Mouse (Mus musculus) liver, embryonic 15.5 days (tissue): ENCODE results near the gene Gm10271. TPM values are rescaled to one million over a fixed set of nuclear protein-coding genes. Genes with fewer than 3 reads are reported as not detected.

Experiments
- ATAC-seq: fragments of 200-750 bp; cut with Nextera tagmentation; 2 replicates; pipeline ENCODE4 v1.8.0; 2017; ENCODE audit warnings: moderate number of reproducible peaks, mild to moderate bottlenecking, moderate library complexity; ENCODE audit not compliant: insufficient read depth
- H3K27ac ChIP-seq: fragments of 300-500 bp; sonication (generic); replicated peaks from 2 replicates; pipeline ENCODE4 v1.5.1; 2015; ENCODE audit warnings: mild to moderate bottlenecking, inconsistent platforms
- H3K27me3 ChIP-seq: fragments of 300-500 bp; sonication (generic); 2 replicates; pipeline ENCODE4 v1.6.1; 2015; ENCODE audit warnings: mild to moderate bottlenecking, inconsistent platforms
- H3K36me3 ChIP-seq: fragments of 300-500 bp; sonication (generic); replicated peaks from 2 replicates; pipeline ENCODE4 v1.6.1; 2015; ENCODE audit warnings: moderate library complexity, mild to moderate bottlenecking, inconsistent platforms
- H3K4me1 ChIP-seq: fragments of 300-500 bp; sonication (generic); replicated peaks from 2 replicates; pipeline ENCODE4 v1.6.1; 2015; ENCODE audit warnings: inconsistent platforms
- H3K4me2 ChIP-seq: fragments of 300-500 bp; sonication (generic); 2 replicates; pipeline ENCODE4 v1.6.1; 2015; ENCODE audit warnings: moderate library complexity, mild to moderate bottlenecking, inconsistent platforms
- H3K4me3 ChIP-seq: fragments of 300-500 bp; sonication (generic); replicated peaks from 2 replicates; pipeline ENCODE4 v1.5.1; 2015; ENCODE audit warnings: mild to moderate bottlenecking, inconsistent platforms
- H3K9ac ChIP-seq: fragments of 300-500 bp; sonication (generic); 2 replicates; pipeline ENCODE4 v1.6.1; 2015; ENCODE audit warnings: moderate library complexity, mild to moderate bottlenecking, inconsistent platforms
- H3K9me3 ChIP-seq: fragments of 300-500 bp; sonication (generic); replicated peaks from 2 replicates; pipeline ENCODE4 v1.6.1; 2016; ENCODE audit warnings: inconsistent platforms
- WGBS: fragments of 180-500 bp; shearing (Covaris S2); methylation state at CpG from one replicate; pipeline ENCODE4 v1.1.7; 2015; ENCODE audit warnings: mixed read lengths; ENCODE audit not compliant: insufficient replicate concordance; 5-methylcytosine and 5-hydroxymethylcytosine counted together
- polyA plus RNA-seq: library from polyadenylated mRNA; unstranded; fragments of >200 nt; fragmentation: Nextera tagmentation; extraction: Ambion mirVana; gene quantifications from 2 replicates; pipeline ENCODE4 v1.2.1, GENCODE M21; 2015

Gene Gm10271
- polyA plus RNA-seq, 1 experiment from 2014 or later: not detected

DNA sequence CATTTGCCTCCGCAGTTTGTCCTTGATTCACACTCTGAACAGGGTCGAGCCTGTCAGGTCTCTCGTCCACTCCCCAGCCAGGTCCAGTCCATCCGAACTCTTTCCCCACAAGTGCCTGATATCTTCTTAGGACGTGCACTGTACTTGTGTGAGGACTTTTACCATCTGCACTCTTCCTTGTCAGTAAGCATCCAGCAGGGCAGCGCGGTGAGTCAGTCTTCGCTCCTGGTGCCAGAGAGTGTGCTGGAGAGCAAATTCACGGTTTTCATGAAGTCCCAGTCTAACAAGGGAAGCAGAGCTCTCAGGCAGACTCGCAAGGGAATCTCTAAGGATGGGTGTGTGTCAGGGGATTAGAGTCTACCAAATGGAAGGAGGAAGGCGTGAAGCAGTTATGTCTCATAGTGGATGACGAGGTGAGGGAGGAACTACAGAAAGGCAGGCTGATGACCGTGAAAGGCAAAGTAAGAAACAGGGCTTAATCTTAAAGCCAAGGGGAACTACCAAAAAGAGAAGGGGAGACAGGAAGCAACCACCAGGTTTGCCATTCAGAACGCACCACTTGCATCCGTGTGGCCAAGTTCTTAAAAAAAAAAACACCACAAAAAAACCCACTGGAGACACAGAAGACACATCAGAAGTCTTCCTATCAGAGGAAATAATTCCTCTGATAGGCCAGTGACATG, 40.8 kb downstream of the Gm10271 start:
- Histone ChIP-seq H3K4me1 (no peaks in the 10 kb centered on the region; the same call in 1 of the 2 replicates), H3K9ac (no peak overlapping the region), H3K27ac (no peak overlapping the region), H3K36me3 (peaks cover 14% of the 10 kb centered on the region; the same call in 1 of the 2 replicates), H3K9me3 (no peaks in the 10 kb centered on the region), H3K27me3 (no peaks in the 10 kb centered on the region), H3K4me3 (no peak overlapping the region), H3K4me2 (no peak overlapping the region)
- no peak for ATAC-seq
- WGBS: 72% methylated on average over 15 of the region's 15 CpGs

DNA sequence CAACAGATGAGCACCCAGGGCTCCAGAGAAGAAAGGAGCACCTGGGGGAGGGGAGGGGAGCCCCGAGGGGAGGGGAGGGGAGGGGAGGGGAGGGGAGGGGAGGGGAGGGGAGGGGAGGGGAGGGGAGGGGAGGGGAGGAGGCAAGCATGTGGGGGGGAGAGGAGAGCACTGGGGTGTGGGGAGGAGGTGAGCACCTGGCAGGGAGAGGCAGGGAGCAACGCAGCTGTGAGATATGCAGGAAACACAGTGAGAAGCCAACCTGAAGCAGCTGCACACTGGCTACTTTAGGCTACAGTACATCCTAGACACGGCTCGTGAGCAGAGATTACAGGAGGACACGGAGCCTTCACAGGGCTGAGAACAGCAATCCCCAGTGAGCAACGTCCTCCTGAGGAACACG, 41.5 kb downstream of the Gm10271 start:
- H3K4me1 ChIP-seq: no peaks in the 10 kb centered on the region; the same call in 1 of the 2 replicates
- H3K4me3 ChIP-seq: no peak overlapping the region
- 62% methylated on average over 6 of the region's 7 CpGs for WGBS
- H3K27ac ChIP-seq: no peak overlapping the region
- no peaks in the 10 kb centered on the region for H3K9me3 ChIP-seq
- peaks cover 10% of the 10 kb centered on the region; the same call in 1 of the 2 replicates for H3K36me3 ChIP-seq
- no peak overlapping the region for H3K4me2 ChIP-seq
- no peaks in the 10 kb centered on the region for H3K27me3 ChIP-seq
- H3K9ac ChIP-seq: no peak overlapping the region
- no peak for ATAC-seq

GRCm38 (mm10) chr10:116930506-116930905, 41.9 kb downstream of the Gm10271 start:
- Histone ChIP-seq H3K27me3 (no peaks in the 10 kb centered on the region), H3K9me3 (no peaks in the 10 kb centered on the region), H3K4me1 (no peaks in the 10 kb centered on the region; the same call in 1 of the 2 replicates), H3K4me2 (no peak overlapping the region), H3K27ac (no peak overlapping the region), H3K36me3 (peaks cover 12% of the 10 kb centered on the region; the same call in 1 of the 2 replicates), H3K9ac (no peak overlapping the region), H3K4me3 (no peak overlapping the region)
- WGBS: 20% methylated on average over 7 of the region's 7 CpGs
- ATAC-seq: no peak

GRCm38 (mm10) chr10:116928826-116929225, 43.6 kb downstream of the Gm10271 start:
- no peaks in the 10 kb centered on the region; the same call in 1 of the 2 replicates for H3K4me1 ChIP-seq
- no peak overlapping the region for H3K27ac ChIP-seq
- H3K27me3 ChIP-seq: no peaks in the 10 kb centered on the region
- no peak overlapping the region for H3K4me3 ChIP-seq
- 79% methylated on average over 3 of the region's 3 CpGs for WGBS
- H3K4me2 ChIP-seq: no peak overlapping the region
- no peak for ATAC-seq
- no peak overlapping the region for H3K9ac ChIP-seq
- no peaks in the 10 kb centered on the region for H3K9me3 ChIP-seq
- H3K36me3 ChIP-seq: peaks cover 19% of the 10 kb centered on the region

DNA sequence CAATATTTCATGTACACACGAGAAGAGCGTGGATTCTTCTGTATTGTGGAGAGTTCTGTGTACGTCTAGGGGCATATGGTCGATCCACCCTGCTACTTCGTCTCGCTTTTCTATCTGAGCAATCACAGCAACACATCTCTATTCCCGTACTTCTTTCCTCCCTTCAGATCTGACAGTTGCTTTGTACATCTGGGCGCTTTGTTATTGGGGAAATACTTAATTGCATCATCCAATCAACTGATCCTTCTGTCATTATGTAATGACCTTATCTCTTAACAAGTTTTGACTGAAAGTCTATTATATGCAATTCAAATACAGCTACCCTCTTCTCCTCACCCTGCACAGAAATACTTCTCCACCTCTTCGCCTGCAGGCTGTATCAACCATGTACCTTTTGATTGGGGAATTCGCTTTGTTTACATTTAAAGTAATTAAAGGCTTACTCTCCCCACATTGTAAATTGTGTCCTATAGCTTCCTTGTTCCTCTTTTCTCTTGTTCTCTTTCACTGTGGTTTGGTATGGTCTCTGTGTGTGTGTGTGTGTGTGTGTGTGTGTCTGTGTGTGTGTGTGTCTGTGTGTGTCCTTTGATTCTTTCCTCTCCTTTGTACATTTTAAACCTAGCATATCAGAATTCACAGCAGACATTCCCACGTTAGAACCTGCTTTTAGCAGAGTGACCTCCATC, 45.8 kb downstream of the Gm10271 start:
- ATAC-seq: no peak

GRCm38 (mm10) chr10:116923651-116924495, 48.5 kb downstream of the Gm10271 start:
- H3K4me2 ChIP-seq: no peak overlapping the region
- no peak overlapping the region for H3K9ac ChIP-seq
- H3K4me3 ChIP-seq: no peak overlapping the region
- no peak for ATAC-seq
- peaks cover 12% of the 10 kb centered on the region for H3K36me3 ChIP-seq
- no peak overlapping the region for H3K27ac ChIP-seq
- no peaks in the 10 kb centered on the region for H3K9me3 ChIP-seq
- no peaks in the 10 kb centered on the region for H3K4me1 ChIP-seq
- 79% methylated on average over 19 of the region's 19 CpGs for WGBS
- no peaks in the 10 kb centered on the region for H3K27me3 ChIP-seq

More for the DNA sequence above, 45.8 kb downstream of the Gm10271 start:
- Histone ChIP-seq H3K4me1 (no peaks in the 10 kb centered on the region; the same call in 1 of the 2 replicates), H3K4me3 (no peak overlapping the region), H3K36me3 (peaks cover 17% of the 10 kb centered on the region), H3K4me2 (no peak overlapping the region), H3K27me3 (no peaks in the 10 kb centered on the region), H3K27ac (no peak overlapping the region), H3K9ac (no peak overlapping the region), H3K9me3 (no peaks in the 10 kb centered on the region)
- WGBS: 66% methylated on average over 11 of the region's 11 CpGs

DNA sequence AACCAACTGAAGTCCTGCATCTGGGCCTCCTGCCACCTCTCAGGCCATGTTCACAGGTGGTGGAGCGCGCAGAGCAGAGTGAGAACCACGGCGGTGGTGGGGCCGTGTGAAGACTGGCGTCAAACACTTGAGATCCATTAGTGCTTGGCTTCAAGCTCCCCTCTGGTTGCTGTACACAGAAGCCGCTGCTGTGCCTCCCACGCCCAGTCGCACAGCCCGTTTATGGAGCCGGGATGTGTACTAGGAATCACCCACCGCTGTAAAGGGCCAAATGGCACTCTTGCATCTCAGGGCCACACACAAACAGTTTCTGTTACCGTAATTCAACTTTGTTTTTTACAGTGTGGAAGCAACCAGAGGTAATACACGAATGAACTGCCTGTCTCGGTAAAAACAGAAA, 50.2 kb downstream of the Gm10271 start:
- H3K9me3 ChIP-seq: no peaks in the 10 kb centered on the region
- H3K27ac ChIP-seq: no peak overlapping the region

DNA sequence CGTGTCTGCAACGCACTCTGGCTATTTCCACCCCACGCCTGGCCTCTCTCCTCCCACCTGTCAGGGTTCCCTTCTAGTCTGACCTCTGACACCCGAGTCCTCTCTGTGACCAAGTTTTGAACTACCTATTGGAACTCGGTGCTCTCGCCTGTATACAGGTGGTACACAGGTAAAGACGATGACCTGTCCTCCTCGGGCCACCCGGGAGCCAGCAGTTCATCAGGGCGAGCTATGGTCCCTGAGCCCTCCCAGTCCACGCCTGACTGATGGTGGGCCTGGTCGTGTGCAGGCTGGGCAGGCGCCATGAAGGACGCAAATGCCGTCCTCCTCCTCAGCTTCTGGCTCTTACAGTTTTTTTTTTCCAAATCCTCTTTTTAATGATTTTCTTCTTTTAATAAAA, 51.0 kb downstream of the Gm10271 start:
- no peak overlapping the region for H3K27ac ChIP-seq
- WGBS: 79% methylated on average over 15 of the region's 15 CpGs
- no peak overlapping the region for H3K4me3 ChIP-seq
- no peaks in the 10 kb centered on the region for H3K27me3 ChIP-seq
- H3K9ac ChIP-seq: no peak overlapping the region
- no peaks in the 10 kb centered on the region for H3K4me1 ChIP-seq
- peaks cover 13% of the 10 kb centered on the region for H3K36me3 ChIP-seq
- ATAC-seq: no peak
- no peaks in the 10 kb centered on the region for H3K9me3 ChIP-seq
- no peak overlapping the region for H3K4me2 ChIP-seq

More for the DNA sequence above, 50.2 kb downstream of the Gm10271 start:
- Histone ChIP-seq H3K4me3 (no peak overlapping the region), H3K4me1 (no peaks in the 10 kb centered on the region), H3K27me3 (no peaks in the 10 kb centered on the region), H3K4me2 (no peak overlapping the region), H3K9ac (no peak overlapping the region), H3K36me3 (peaks cover 12% of the 10 kb centered on the region)
- 79% methylated on average over 15 of the region's 15 CpGs for WGBS
- ATAC-seq: no peak

DNA sequence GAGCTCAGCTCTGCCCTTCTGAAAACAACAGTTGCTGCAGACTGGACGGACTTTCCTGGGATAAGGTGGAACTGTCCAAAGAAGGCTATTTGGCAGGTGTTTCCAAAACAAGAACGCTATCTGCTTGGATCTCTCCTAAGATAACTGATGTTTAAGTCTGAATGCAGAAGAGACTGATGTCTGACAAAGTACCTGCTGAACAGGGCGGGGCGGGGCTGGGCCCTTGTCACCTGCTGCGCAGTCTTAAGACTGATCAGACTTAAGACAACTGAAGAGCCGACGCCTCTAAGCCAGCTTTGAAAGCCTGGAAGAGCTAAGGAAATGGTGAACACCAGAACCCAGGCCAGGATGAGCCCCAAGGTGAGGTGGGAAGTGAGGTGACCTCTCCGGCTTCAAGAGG, 51.8 kb downstream of the Gm10271 start:
- no peaks in the 10 kb centered on the region for H3K27me3 ChIP-seq
- no peaks in the 10 kb centered on the region for H3K4me1 ChIP-seq
- H3K9ac ChIP-seq: no peak overlapping the region
- no peak overlapping the region for H3K4me2 ChIP-seq
- H3K27ac ChIP-seq: no peak overlapping the region
- 84% methylated on average over 8 of the region's 8 CpGs for WGBS
- no peak for ATAC-seq
- H3K4me3 ChIP-seq: no peak overlapping the region
- no peaks in the 10 kb centered on the region for H3K9me3 ChIP-seq
- H3K36me3 ChIP-seq: peaks cover 18% of the 10 kb centered on the region

GRCm38 (mm10) chr10:116919368-116920317, 52.8 kb downstream of the Gm10271 start:
- Histone ChIP-seq H3K4me2 (no peak overlapping the region), H3K9ac (no peak overlapping the region), H3K4me3 (no peak overlapping the region), H3K9me3 (no peaks in the 10 kb centered on the region), H3K27me3 (no peaks in the 10 kb centered on the region), H3K36me3 (peaks cover 16% of the 10 kb centered on the region), H3K27ac (no peak overlapping the region), H3K4me1 (no peaks in the 10 kb centered on the region)
- WGBS: 72% methylated on average over 25 of the region's 25 CpGs
- no peak for ATAC-seq
